Mouse (Mus musculus) left cerebral cortex, adult 2 months (tissue): ENCODE measurements around the gene Aox3. TPM values are rescaled to one million over a fixed set of nuclear protein-coding genes. Genes with fewer than 3 reads are reported as not detected.

Experiments used
- DNase-seq, 2 experiments: peaks; one replicate each; pipeline ENCODE4 v3.0.0; 2021 to 2022; ENCODE audit warnings: low spot score in 2 of 2, mixed read lengths in 1 of 2; ENCODE audit errors: extremely low spot score in 1 of 2
- H3K27ac ChIP-seq: fragments of 200-600 bp; 2 replicates; pipeline ENCODE4 v1.8.1; 2022
- H3K4me3 ChIP-seq: fragments of 200-600 bp; 2 replicates; pipeline ENCODE4 v1.8.1; 2022
- CTCF ChIP-seq: fragments of 200-600 bp; IDR thresholded peaks from 2 replicates; pipeline ENCODE4 v1.8.1; 2022; ENCODE audit warnings: antibody characterized with exemption, mild to moderate bottlenecking, moderate library complexity
- intact Hi-C: fragments of 180-260 bp; cut with DNase I; formaldehyde crosslinking; loops from one replicate; pipeline ENCODE4 v1.15.1; 2025
- total RNA-seq, 2 experiments: library from RNA; stranded (reverse); gene quantifications; 2 replicates each; pipeline ENCODE4 v1.2.3; 2021

The Aox3 gene
- total RNA-seq, 2 experiments from 2014 or later = 2.9 to 3.6 TPM

- no peak for TF ChIP-seq CTCF
Measured at GRCm38 (mm10) chr1:58215956-58216532, 103.1 kb downstream of the Aox3 start.

GRCm38 (mm10) chr1:58221070-58221469 is 108.1 kb downstream of the Aox3 start:
- TF ChIP-seq CTCF = no peak
- H3K27ac ChIP-seq = no peak overlapping the region
- DNase-seq = no peak
- H3K4me3 ChIP-seq = no peak overlapping the region
- intact Hi-C loops = no loop called here

More at GRCm38 (mm10) chr1:58215956-58216532, 103.1 kb downstream of the Aox3 start:
- no peak for DNase-seq
- intact Hi-C loops = no loop called here
- no peak overlapping the region for H3K27ac ChIP-seq
- no peak overlapping the region for H3K4me3 ChIP-seq

- Histone ChIP-seq H3K4me3 (no peak overlapping the region), H3K27ac (no peak overlapping the region)
- no peak for TF ChIP-seq CTCF
- DNase-seq = no peak
- intact Hi-C loops = no loop called here
Measured at GRCm38 (mm10) chr1:58221879-58222278, 108.9 kb downstream of the Aox3 start.

GRCm38 (mm10) chr1:58228086-58228485 is 115.2 kb downstream of the Aox3 start:
- intact Hi-C loops = no loop called here
- H3K27ac ChIP-seq = no peak overlapping the region
- no peak for TF ChIP-seq CTCF

GRCm38 (mm10) chr1:58228916-58229315 is 116.0 kb downstream of the Aox3 start:
- Histone ChIP-seq H3K27ac (no peak overlapping the region), H3K4me3 (no peak overlapping the region)
- no peak for TF ChIP-seq CTCF
- no peak for DNase-seq
- intact Hi-C loops = no loop called here

More at GRCm38 (mm10) chr1:58228086-58228485, 115.2 kb downstream of the Aox3 start:
- DNase-seq = no peak
- H3K4me3 ChIP-seq = no peak overlapping the region

GRCm38 (mm10) chr1:58229774-58230173 is 116.8 kb downstream of the Aox3 start:
- no peak for DNase-seq
- Histone ChIP-seq H3K27ac (no peak overlapping the region), H3K4me3 (no peak overlapping the region)
- intact Hi-C loops = no loop called here
- no peak for TF ChIP-seq CTCF

GRCm38 (mm10) chr1:58230542-58230941 is 117.6 kb downstream of the Aox3 start:
- TF ChIP-seq CTCF = no peak
- DNase-seq = no peak
- Histone ChIP-seq H3K27ac (no peak overlapping the region), H3K4me3 (no peak overlapping the region)
- intact Hi-C loops = no loop called here

GRCm38 (mm10) chr1:58235405-58235804 is 122.5 kb downstream of the Aox3 start:
- peak; percentile 30 for TF ChIP-seq CTCF
- Histone ChIP-seq H3K4me3 (no peak overlapping the region), H3K27ac (no peak overlapping the region)
- intact Hi-C loops = no loop called here
- DNase-seq = no peak

GRCm38 (mm10) chr1:58237527-58238299 is 124.8 kb downstream of the Aox3 start:
- intact Hi-C loops = no loop called here
- DNase-seq = no peak
- Histone ChIP-seq H3K27ac (no peak overlapping the region), H3K4me3 (no peak overlapping the region)
- TF ChIP-seq CTCF = no peak

- no peak overlapping the region for H3K4me3 ChIP-seq
- DNase-seq = no peak
- H3K27ac ChIP-seq = no peak overlapping the region
- intact Hi-C loops = no loop called here
- TF ChIP-seq CTCF = no peak
Measured at GRCm38 (mm10) chr1:58238440-58238839, 125.5 kb downstream of the Aox3 start.

- Histone ChIP-seq H3K27ac (no peak overlapping the region), H3K4me3 (no peak overlapping the region)
- no peak for TF ChIP-seq CTCF
- intact Hi-C loops = no loop called here
- DNase-seq = no peak
Measured at GRCm38 (mm10) chr1:58238961-58239360, 126.0 kb downstream of the Aox3 start.

GRCm38 (mm10) chr1:58240347-58240746 is 127.4 kb downstream of the Aox3 start:
- TF ChIP-seq CTCF = peak; percentile 10; the same call in 1 of the 2 replicates
- no peak overlapping the region for H3K4me3 ChIP-seq
- intact Hi-C loops = no loop called here
- DNase-seq = no peak
- H3K27ac ChIP-seq = no peak overlapping the region

GRCm38 (mm10) chr1:58244487-58244886 is 131.6 kb downstream of the Aox3 start:
- TF ChIP-seq CTCF = no peak
- H3K4me3 ChIP-seq = no peak overlapping the region
- H3K27ac ChIP-seq = no peak overlapping the region
- no peak for DNase-seq
- intact Hi-C loops = no loop called here
